ENCODE assay signal across 26 mouse cellular contexts in the genomic region with DNA sequence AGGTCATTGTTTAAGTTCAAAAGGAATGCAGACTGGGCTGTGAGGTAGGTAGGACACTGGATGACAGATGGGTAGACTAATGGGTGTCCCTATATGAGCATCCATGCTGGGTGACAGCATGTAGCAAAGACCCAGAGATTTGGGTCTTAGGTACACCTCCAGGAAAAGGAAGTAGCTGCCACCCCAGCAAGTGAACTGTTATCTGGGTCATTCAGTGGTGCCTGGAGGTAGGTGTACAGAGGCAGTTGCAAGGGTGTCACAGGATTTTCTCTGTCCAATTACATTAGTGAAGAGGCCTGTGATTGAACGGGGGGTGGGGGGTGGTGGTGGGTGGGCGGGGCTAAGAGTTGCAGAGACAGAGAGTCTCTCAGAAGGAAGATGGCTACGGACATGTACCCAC. TPM values are rescaled to one million over a fixed set of nuclear protein-coding genes. Genes with fewer than 3 reads are reported as not detected.
"Had no signal": no experiment of that assay in that cellular context is flagged by ENCODE, and none has a peak within 500 bp of the region (broad histone marks: within the 10 kb centered on the region; RNA-seq: fewer than 3 reads in every experiment).

No protein-coding gene starts in this region.

- H3K36me3 ChIP-seq: limb, embryonic 10.5 days; limb, embryonic 13.5 days; liver, embryonic 12.5 days; liver, embryonic 15.5 days; lung, embryonic 15.5 days; midbrain, embryonic 12.5 days had no signal

- H3K4me3 ChIP-seq: limb, embryonic 10.5 days; limb, embryonic 13.5 days; liver, embryonic 12.5 days; liver, embryonic 15.5 days; lung, embryonic 15.5 days; midbrain, embryonic 12.5 days; midbrain, embryonic 15.5 days; myocyte; neural tube, embryonic 13.5 days had no signal

- H3K27me3 ChIP-seq: limb, embryonic 13.5 days; liver, embryonic 15.5 days; lung, embryonic 15.5 days; midbrain, embryonic 12.5 days; midbrain, embryonic 15.5 days; neural tube, embryonic 13.5 days had no signal

- H3K9me3 ChIP-seq: limb, embryonic 10.5 days; limb, embryonic 13.5 days; liver, embryonic 12.5 days; liver, embryonic 15.5 days; lung, embryonic 15.5 days; midbrain, embryonic 12.5 days; midbrain, embryonic 15.5 days; neural tube, embryonic 13.5 days had no signal

- ATAC-seq: liver, embryonic 12.5 days; midbrain, embryonic 15.5 days had no signal

- H3K4me1 ChIP-seq: lung, embryonic 15.5 days; midbrain, embryonic 15.5 days; neural tube, embryonic 13.5 days had no signal

- H3K9ac ChIP-seq: limb, embryonic 13.5 days; liver, embryonic 12.5 days; liver, embryonic 15.5 days; lung, embryonic 15.5 days; midbrain, embryonic 12.5 days; midbrain, embryonic 15.5 days; neural tube, embryonic 13.5 days had no signal

- H3K4me2 ChIP-seq: limb, embryonic 13.5 days; liver, embryonic 12.5 days; liver, embryonic 15.5 days; lung, embryonic 15.5 days; midbrain, embryonic 12.5 days; midbrain, embryonic 15.5 days; neural tube, embryonic 13.5 days had no signal

- H3K27ac ChIP-seq: limb, embryonic 10.5 days; limb, embryonic 13.5 days; liver, embryonic 12.5 days; liver, embryonic 15.5 days; lung, embryonic 15.5 days; midbrain, embryonic 12.5 days; midbrain, embryonic 15.5 days; neural tube, embryonic 13.5 days; stomach, postnatal 0 days had no signal

- DNase-seq: kidney, adult 8-10 months; kidney, postnatal 14 days; kidney, postnatal 4 days; liver; lung, adult 18-20 months; lung, postnatal 10 days; lung, postnatal 36 days; right cerebral cortex, adult 18-20 months; right cerebral cortex, postnatal 14 days; right cerebral cortex, postnatal 4 days; thymus, adult 2 months; thymus, postnatal 14 days; thymus, postnatal 4 days had no signal

RNA-seq across cellular contexts. Expression of a gene that starts 33.2 kb away (rescaled TPM):
- total RNA-seq: megakaryocyte-erythroid progenitor cell, adult 5-6 weeks; monocyte, adult 5-6 weeks; neutrophil, adult 5-6 weeks had no signal
- polyA plus RNA-seq: myocyte had no signal
